Mouse (Mus musculus) ES-Bruce4 (cell line): Measurements from ENCODE around the gene Isg15. TPM values are rescaled to one million over a fixed set of nuclear protein-coding genes. Genes with fewer than 3 reads are reported as not detected.

Source experiments
- H3K27ac ChIP-seq: 2 replicates; pipeline ENCODE4 v1.5.1; 2012; ENCODE audit warnings: low read length, inconsistent platforms; ENCODE audit not compliant: insufficient read depth
- H3K27me3 ChIP-seq: 2 replicates; pipeline ENCODE4 v1.6.1; 2012; ENCODE audit warnings: mild to moderate bottlenecking, low read length, inconsistent platforms; ENCODE audit not compliant: control insufficient read depth, poor library complexity, insufficient read depth, severe bottlenecking
- H3K36me3 ChIP-seq: 2 replicates; pipeline ENCODE4 v1.6.1; 2012; ENCODE audit warnings: inconsistent platforms, mild to moderate bottlenecking, low read length, moderate library complexity; ENCODE audit not compliant: control insufficient read depth, poor library complexity, insufficient read depth, severe bottlenecking
- H3K4me1 ChIP-seq: one replicate; pipeline ENCODE4 v1.8.1; 2011; ENCODE audit warnings: low read length; ENCODE audit not compliant: control insufficient read depth, insufficient read depth
- H3K4me3 ChIP-seq: 2 replicates; pipeline ENCODE4 v1.5.1; 2011; ENCODE audit warnings: low read depth, mild to moderate bottlenecking, low read length
- H3K9ac ChIP-seq: 2 replicates; pipeline ENCODE4 v1.6.1; 2012; ENCODE audit warnings: low read depth, mild to moderate bottlenecking, inconsistent platforms; ENCODE audit not compliant: poor library complexity, severe bottlenecking
- H3K9me3 ChIP-seq: replicated peaks from 2 replicates; pipeline ENCODE4 v1.6.1; 2012; ENCODE audit warnings: mild to moderate bottlenecking, low read length, inconsistent platforms; ENCODE audit not compliant: control insufficient read depth, poor library complexity, insufficient read depth, severe bottlenecking
- CTCF ChIP-seq: IDR thresholded peaks from one replicate; pipeline ENCODE4 v1.8.1; 2011; ENCODE audit warnings: low read depth, low read length
- EP300 ChIP-seq: IDR thresholded peaks from 2 replicates; pipeline ENCODE4 v1.6.1; 2011; ENCODE audit warnings: low read depth, low read length; ENCODE audit not compliant: insufficient read depth
- POLR2A ChIP-seq: IDR thresholded peaks from one replicate; pipeline ENCODE4 v1.8.1; 2011; ENCODE audit warnings: low read length; ENCODE audit not compliant: insufficient read depth
- polyA plus RNA-seq: library from polyadenylated mRNA; stranded (reverse); fragments of >200 nt; gene quantifications from 2 replicates; pipeline ENCODE4 v1.2.4, GENCODE M21; 2011; ENCODE audit warnings: low read depth; ENCODE audit not compliant: missing spikeins, insufficient read depth, insufficient read length

The Isg15 gene
- polyA plus RNA-seq, 1 experiment: 10.7 TPM

DNA sequence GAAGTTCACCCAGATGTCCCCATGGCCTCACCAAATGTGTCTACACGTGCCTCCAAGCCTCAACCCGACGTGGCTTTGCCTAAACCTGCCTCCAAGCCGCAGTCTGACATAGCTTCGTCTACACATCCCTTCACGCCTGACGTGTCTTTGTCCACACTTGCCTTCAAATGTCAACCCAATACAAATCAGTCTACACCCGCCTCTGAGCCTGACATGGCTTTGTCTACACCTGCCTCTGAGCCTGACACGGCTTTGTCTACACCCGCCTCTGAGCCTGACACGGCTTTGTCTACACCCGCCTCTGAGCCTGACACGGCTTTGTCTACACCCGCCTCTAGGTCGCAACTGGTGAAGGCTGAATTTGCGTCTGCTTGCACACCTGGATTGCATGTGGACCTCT lies 17.2 kb upstream of the Isg15 start:
- Histone ChIP-seq H3K4me1 (no peaks in the 10 kb centered on the region), H3K9ac (no peak overlapping the region), H3K9me3 (no peaks in the 10 kb centered on the region), H3K36me3 (no peaks in the 10 kb centered on the region), H3K27ac (no peak overlapping the region), H3K4me3 (no peak overlapping the region), H3K27me3 (no peaks in the 10 kb centered on the region)
- TF ChIP-seq POLR2A (no peak), CTCF (no peak), EP300 (no peak)

GRCm38 (mm10) chr4:156217022-156217669 lies 16.5 kb upstream of the Isg15 start:
- Histone ChIP-seq H3K4me1 (no peaks in the 10 kb centered on the region), H3K27ac (no peak overlapping the region), H3K9ac (no peak overlapping the region), H3K27me3 (no peaks in the 10 kb centered on the region), H3K9me3 (no peaks in the 10 kb centered on the region), H3K36me3 (no peaks in the 10 kb centered on the region), H3K4me3 (no peak overlapping the region)
- no peak for TF ChIP-seq CTCF
- TF ChIP-seq POLR2A: no peak
- no peak for TF ChIP-seq EP300

GRCm38 (mm10) chr4:156216196-156216595 lies 15.6 kb upstream of the Isg15 start:
- Histone ChIP-seq H3K4me3 (no peak overlapping the region), H3K9ac (no peak overlapping the region), H3K9me3 (no peaks in the 10 kb centered on the region), H3K27ac (no peak overlapping the region), H3K36me3 (no peaks in the 10 kb centered on the region), H3K4me1 (no peaks in the 10 kb centered on the region), H3K27me3 (no peaks in the 10 kb centered on the region)
- no peak for TF ChIP-seq CTCF
- no peak for TF ChIP-seq POLR2A
- no peak for TF ChIP-seq EP300

- Histone ChIP-seq H3K4me1 (no peaks in the 10 kb centered on the region), H3K36me3 (no peaks in the 10 kb centered on the region), H3K9me3 (no peaks in the 10 kb centered on the region), H3K27me3 (no peaks in the 10 kb centered on the region), H3K9ac (no peak within 1 kb of the TSS), H3K4me3 (no peak within 1 kb of the TSS), H3K27ac (no peak within 1 kb of the TSS)
- TF ChIP-seq EP300 (no peak), CTCF (no peak), POLR2A (no peak)
Observed at GRCm38 (mm10) chr4:156215649-156216048, 15.0 kb upstream of the Isg15 start, which contains the start of gene Perm1. Perm1 (plus strand) TSS chr4:156215868.

DNA sequence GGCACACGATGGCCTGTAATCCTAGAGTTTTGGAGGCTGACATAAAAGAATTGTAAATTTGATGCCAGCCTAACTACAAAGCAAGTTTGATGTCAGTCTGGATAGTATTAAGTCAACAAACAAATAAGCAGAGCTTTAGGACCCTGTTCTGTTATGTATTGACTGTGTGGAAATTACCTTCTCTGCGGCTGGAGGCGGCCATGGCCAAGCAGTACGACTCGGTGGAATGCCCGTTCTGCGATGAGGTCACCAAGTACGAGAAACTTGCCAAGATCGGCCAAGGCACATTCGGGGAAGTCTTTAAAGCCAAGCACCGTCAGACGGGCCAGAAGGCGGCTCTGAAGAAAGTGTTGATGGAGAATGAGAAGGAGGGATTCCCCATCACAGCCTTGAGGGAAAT lies 12.5 kb upstream of the Isg15 start:
- Histone ChIP-seq H3K4me1 (no peaks in the 10 kb centered on the region), H3K36me3 (no peaks in the 10 kb centered on the region), H3K9ac (no peak overlapping the region), H3K4me3 (no peak overlapping the region), H3K9me3 (no peaks in the 10 kb centered on the region), H3K27me3 (no peaks in the 10 kb centered on the region), H3K27ac (no peak overlapping the region)
- TF ChIP-seq EP300 (no peak), CTCF (no peak), POLR2A (no peak)

DNA sequence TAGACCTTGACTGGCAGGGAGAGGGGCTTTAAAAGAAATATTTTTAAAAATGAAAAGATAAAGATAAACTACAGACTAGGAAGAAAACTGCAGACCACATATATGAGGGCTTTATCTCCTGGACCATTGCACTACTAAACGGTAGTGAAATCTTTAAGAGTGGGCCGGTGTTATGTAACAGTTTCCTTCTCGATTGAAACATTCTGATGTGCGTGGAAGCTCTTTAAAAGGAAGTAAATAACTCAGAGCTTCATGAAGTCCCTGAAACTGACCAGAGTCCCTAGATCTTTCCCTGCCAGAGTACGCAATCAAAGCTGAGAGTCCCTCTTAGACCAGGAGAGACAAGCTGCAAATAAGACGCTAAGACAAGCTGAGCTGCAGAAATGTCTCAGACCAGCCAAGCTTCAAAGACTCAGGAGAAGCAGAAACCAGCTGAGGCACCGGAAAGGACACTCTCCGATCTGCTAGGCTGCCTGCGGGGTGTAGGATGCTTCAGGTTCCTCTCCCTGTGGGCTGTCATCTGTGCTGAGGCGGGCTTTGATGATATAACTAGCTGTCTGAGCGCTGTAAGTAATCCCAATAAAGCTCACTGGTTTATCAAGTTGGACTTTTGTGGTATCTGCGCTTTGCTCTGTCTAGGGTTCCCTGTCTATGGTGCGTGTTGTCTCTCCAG lies 9.5 kb upstream of the Isg15 start:
- H3K36me3 ChIP-seq: no peaks in the 10 kb centered on the region
- H3K4me1 ChIP-seq: no peaks in the 10 kb centered on the region
- no peaks in the 10 kb centered on the region for H3K27me3 ChIP-seq
- no peak overlapping the region for H3K9ac ChIP-seq
- H3K4me3 ChIP-seq: no peak overlapping the region
- H3K27ac ChIP-seq: no peak overlapping the region
- H3K9me3 ChIP-seq: no peaks in the 10 kb centered on the region
- TF ChIP-seq CTCF (no peak), POLR2A (no peak)
